ENCODE assay signal across 13 mouse cellular contexts in genomic region chr12:56691001-56691400, GRCm38 (mm10). TPM values are rescaled to one million over a fixed set of nuclear protein-coding genes. Genes with fewer than 3 reads are reported as not detected.
DNase-seq lines count a peak whose midpoint lies in the region; ATAC-seq and TF ChIP-seq lines count a peak whose summit lies in the region.
"Had no signal": no experiment of that assay in that cellular context is flagged by ENCODE, and none has a peak within 500 bp of the region (broad histone marks: within the 10 kb centered on the region; RNA-seq: fewer than 3 reads in every experiment).

No protein-coding gene starts in this region.

- no peak for TF ChIP-seq CTCF in forebrain, postnatal 0 days (IDR thresholded peaks at IDR 0.05; ENCODE audit: low read depth)

- H3K9me3 ChIP-seq in forebrain, embryonic 15.5 days = no peaks in the 10 kb centered on the region; the same call in 1 of the 2 replicates
- no peaks in the 10 kb centered on the region for H3K9me3 ChIP-seq in forebrain, postnatal 0 days (ENCODE audit: low read length)
- H3K9me3 ChIP-seq in kidney, embryonic 16.5 days (ENCODE audit: low read length) = no peaks in the 10 kb centered on the region
- H3K9me3 ChIP-seq in embryonic facial prominence, embryonic 10.5 days = no peaks in the 10 kb centered on the region
- no peaks in the 10 kb centered on the region for H3K9me3 ChIP-seq in limb, embryonic 14.5 days (ENCODE audit: control insufficient read depth, low read length)
- H3K9me3 ChIP-seq: G1E had no signal

- no peak for DNase-seq in forebrain, postnatal 0 days
- no peak for DNase-seq in kidney, postnatal 25 days
- no peak for DNase-seq in embryonic facial prominence, embryonic 10.5 days (ENCODE audit: low spot score)
- no peak for DNase-seq in limb, embryonic 14.5 days (ENCODE audit: low spot score)
- no peak for DNase-seq in right cerebral cortex, adult 2 months (ENCODE audit: low spot score in 2 of 2)
- DNase-seq in adrenal gland, postnatal 4 days (ENCODE audit: low spot score in 2 of 2) = no peak
- DNase-seq: cerebellum, postnatal 25 days; gastrocnemius, postnatal 14 days had no signal

- H3K27me3 ChIP-seq in forebrain, embryonic 15.5 days = peaks cover 99% of the 10 kb centered on the region
- peaks cover 96% of the 10 kb centered on the region for H3K27me3 ChIP-seq in forebrain, postnatal 0 days (ENCODE audit: insufficient read depth, low read length)
- peaks cover 97% of the 10 kb centered on the region for H3K27me3 ChIP-seq in kidney, embryonic 16.5 days (ENCODE audit: insufficient read depth, low read length)
- peaks cover 100% of the 10 kb centered on the region for H3K27me3 ChIP-seq in embryonic facial prominence, embryonic 10.5 days (replicated peaks; ENCODE audit: low read depth, poor library complexity, severe bottlenecking)
- H3K27me3 ChIP-seq in limb, embryonic 14.5 days (ENCODE audit: control insufficient read depth, insufficient read depth, low read length) = peaks cover 97% of the 10 kb centered on the region

- no peak overlapping the region for H3K9ac ChIP-seq in forebrain, embryonic 15.5 days (replicated peaks)
- H3K9ac ChIP-seq in forebrain, postnatal 0 days = no peak overlapping the region
- H3K9ac ChIP-seq in kidney, embryonic 16.5 days (replicated peaks; ENCODE audit: low read length) = no peak overlapping the region
- H3K9ac ChIP-seq in limb, embryonic 14.5 days (ENCODE audit: low read depth, low read length, severe bottlenecking) = peak overlapping the region; percentile 2; the same call in 1 of the 2 replicates

- no peaks in the 10 kb centered on the region for H3K36me3 ChIP-seq in forebrain, embryonic 15.5 days
- H3K36me3 ChIP-seq in forebrain, postnatal 0 days (ENCODE audit: insufficient read depth) = no peaks in the 10 kb centered on the region; the same call in 1 of the 2 replicates
- no peaks in the 10 kb centered on the region for H3K36me3 ChIP-seq in kidney, embryonic 16.5 days (ENCODE audit: insufficient read depth, low read length)
- no peaks in the 10 kb centered on the region for H3K36me3 ChIP-seq in embryonic facial prominence, embryonic 10.5 days (replicated peaks)
- H3K36me3 ChIP-seq in limb, embryonic 14.5 days (ENCODE audit: control insufficient read depth, insufficient read depth, low read length) = no peaks in the 10 kb centered on the region
- H3K36me3 ChIP-seq: G1E had no signal

- H3K4me1 ChIP-seq in forebrain, embryonic 15.5 days = peaks cover 14% of the 10 kb centered on the region
- H3K4me1 ChIP-seq in forebrain, postnatal 0 days (ENCODE audit: insufficient read depth) = peaks cover 7% of the 10 kb centered on the region; the same call in 1 of the 2 replicates
- peaks cover 22% of the 10 kb centered on the region for H3K4me1 ChIP-seq in kidney, embryonic 16.5 days (ENCODE audit: insufficient read depth, low read length)
- H3K4me1 ChIP-seq in embryonic facial prominence, embryonic 10.5 days = peaks cover 57% of the 10 kb centered on the region
- peaks cover 6% of the 10 kb centered on the region; the same call in 1 of the 2 replicates for H3K4me1 ChIP-seq in limb, embryonic 14.5 days (ENCODE audit: control insufficient read depth, insufficient read depth, low read length)

- TF ChIP-seq POLR2A in limb, embryonic 14.5 days (IDR thresholded peaks at IDR 0.05; ENCODE audit: borderline replicate concordance, extremely low read depth, insufficient read depth, insufficient read length) = no peak

- H3K4me2 ChIP-seq in forebrain, embryonic 15.5 days (replicated peaks) = no peak overlapping the region
- H3K4me2 ChIP-seq in forebrain, postnatal 0 days (ENCODE audit: low read depth) = no peak overlapping the region
- peak overlapping the region; percentile 33; the same call in 1 of the 2 replicates for H3K4me2 ChIP-seq in kidney, embryonic 16.5 days (replicated peaks; ENCODE audit: low read depth, low read length)
- H3K4me2 ChIP-seq in limb, embryonic 14.5 days (replicated peaks; ENCODE audit: low read depth, low read length, severe bottlenecking) = peak overlapping the region; percentile 49

- WGBS in forebrain, embryonic 15.5 days = under 1% methylated on average over 12 of the region's 12 CpGs
- WGBS in forebrain, postnatal 0 days = 2% methylated on average over 12 of the region's 12 CpGs
- 2% methylated on average over 12 of the region's 12 CpGs for WGBS in kidney, embryonic 16.5 days
- WGBS in embryonic facial prominence, embryonic 10.5 days = under 1% methylated on average over 12 of the region's 12 CpGs
- 3% methylated on average over 12 of the region's 12 CpGs for WGBS in limb, embryonic 14.5 days

- 0 out of 2 replicates have a peak overlapping the region, but pooled peaks have one; percentile 0 for H3K4me3 ChIP-seq in forebrain, embryonic 15.5 days
- no peak overlapping the region for H3K4me3 ChIP-seq in forebrain, postnatal 0 days (ENCODE audit: low read depth, low read length)
- peak overlapping the region; percentile 21; the same call in 1 of the 2 replicates for H3K4me3 ChIP-seq in kidney, embryonic 16.5 days (ENCODE audit: low read length)
- peak overlapping the region; percentile 52 for H3K4me3 ChIP-seq in embryonic facial prominence, embryonic 10.5 days
- peak overlapping the region; percentile 37 for H3K4me3 ChIP-seq in limb, embryonic 14.5 days (replicated peaks; ENCODE audit: low read length)

- no peak for ATAC-seq in forebrain, embryonic 15.5 days (replicated peaks)
- no peak for ATAC-seq in forebrain, postnatal 0 days
- ATAC-seq in kidney, embryonic 16.5 days (ENCODE audit: low FRiP score, low TSS enrichment) = no peak
- no peak for ATAC-seq in limb, embryonic 14.5 days (ENCODE audit: low FRiP score, low read depth)

- H3K27ac ChIP-seq in forebrain, embryonic 15.5 days (replicated peaks) = no peak overlapping the region
- H3K27ac ChIP-seq in forebrain, postnatal 0 days (ENCODE audit: low read depth, low read length) = no peak overlapping the region
- no peak overlapping the region for H3K27ac ChIP-seq in kidney, embryonic 16.5 days (ENCODE audit: low read length)
- 0 out of 2 replicates have a peak overlapping the region, but pooled peaks have one; percentile 72 for H3K27ac ChIP-seq in embryonic facial prominence, embryonic 10.5 days (replicated peaks)
- H3K27ac ChIP-seq in limb, embryonic 14.5 days (replicated peaks; ENCODE audit: low read depth, low read length) = no peak overlapping the region

RNA-seq across cellular contexts. Expression of gene Pax9, which starts 0.6 kb away (rescaled TPM):
- not detected in 2 replicates for polyA plus RNA-seq in forebrain, embryonic 15.5 days (2015; fragmentation: Nextera tagmentation; extraction: Ambion mirVana)
- total RNA-seq in forebrain, postnatal 0 days (2014; rRNA removed) = 0.38 TPM in 1 of 2 replicates, not detected in the other
- not detected in 2 replicates for polyA plus RNA-seq in forebrain, postnatal 0 days (2015; fragmentation: Nextera tagmentation; extraction: Ambion mirVana)
- polyA plus RNA-seq in kidney, embryonic 16.5 days (2015; fragmentation: Nextera tagmentation; extraction: Ambion mirVana) = 0.06 and 0.18 TPM in 2 replicates
- 6.3 and 9.9 TPM in 2 replicates for polyA plus RNA-seq in embryonic facial prominence, embryonic 10.5 days (2016; fragmentation: Nextera tagmentation; extraction: Ambion mirVana)
- 8.3 and 14.1 TPM in 2 replicates for polyA plus RNA-seq in limb, embryonic 14.5 days (2012; rRNA removed)
- 3.8 and 4.3 TPM in 2 replicates for polyA plus RNA-seq in limb, embryonic 14.5 days (2014; fragmentation: Nextera tagmentation; extraction: Ambion mirVana)
- not detected for total RNA-seq in adrenal gland, postnatal 4 days (2021)
- total RNA-seq: layer of hippocampus, adult 8-10 months; liver, adult 2 months had no signal
- polyA plus RNA-seq: liver, adult 2 months had no signal

Comparison
In these comparisons a context has a peak if more than half of its experiments do, and no peak if none do; other contexts are left out.
1. H3K4me2 ChIP-seq: peak in kidney, embryonic 16.5 days (single experiment) and limb, embryonic 14.5 days (single experiment); none in forebrain, embryonic 15.5 days (single experiment) and forebrain, postnatal 0 days (single experiment).